Mouse (Mus musculus) cerebellum, postnatal 10 days (tissue): ENCODE measurements around the gene Mrpl20.

Experiments
- DNase-seq, 2 experiments: peaks; one replicate each; pipeline ENCODE4 v3.0.0; 2021; ENCODE audit warnings: mixed read lengths in 2 of 2

Gene Mrpl20

GRCm38 (mm10) chr4:155833234-155833633 lies 30.6 kb downstream of the Mrpl20 start:
- no peak for DNase-seq

DNA sequence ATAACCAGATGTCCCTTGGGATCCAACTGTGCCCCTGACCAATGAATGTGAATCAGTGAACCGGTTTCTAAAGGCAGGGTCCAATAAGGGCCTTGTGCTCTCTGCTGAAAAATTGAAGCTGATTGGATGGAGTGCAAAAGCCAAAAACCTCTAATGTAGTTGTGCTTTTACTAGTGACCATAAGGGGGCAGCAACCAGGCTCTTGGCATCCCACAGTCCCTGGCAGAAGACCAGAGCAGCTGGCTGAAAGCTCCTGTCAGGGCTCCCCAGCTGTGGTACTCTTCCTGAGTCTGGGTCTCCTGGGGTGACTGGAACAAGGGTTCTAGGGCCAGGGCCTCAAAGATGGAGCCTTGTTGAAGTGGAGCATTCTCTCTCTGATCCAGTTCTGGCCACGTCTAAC lies 31.2 kb downstream of the Mrpl20 start:
- DNase-seq, result peak; percentile 87 to 93

DNA sequence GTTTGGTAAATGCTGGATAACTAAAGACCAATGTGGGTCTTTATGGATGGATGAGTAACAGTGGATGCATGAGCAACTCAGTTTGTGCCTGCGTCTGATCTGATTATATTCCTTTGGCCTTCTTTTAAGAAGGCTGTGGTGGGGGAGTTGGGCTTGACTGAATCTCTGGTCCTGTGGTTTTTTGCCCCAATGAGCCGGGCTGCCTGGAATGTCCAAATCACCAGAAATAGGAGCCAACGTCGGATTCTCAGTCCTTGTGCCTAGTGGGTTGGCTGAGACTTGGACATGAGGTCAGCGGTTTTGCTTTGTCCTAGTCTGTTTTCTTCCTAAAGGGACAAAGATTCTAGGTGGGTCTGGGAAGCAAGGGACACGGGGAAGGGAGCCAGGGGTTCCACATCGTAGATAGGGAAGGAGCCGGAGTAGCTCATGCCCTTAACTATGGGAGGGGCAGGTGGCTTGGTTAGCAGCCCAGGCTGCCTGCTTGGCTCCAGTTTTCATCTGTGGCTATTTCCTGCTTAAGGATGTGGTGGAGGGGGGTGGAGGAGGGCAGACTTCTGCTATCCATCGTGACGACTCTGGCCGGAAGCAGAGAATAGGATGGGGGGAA lies 34.8 kb downstream of the Mrpl20 start:
- no peak for DNase-seq

- DNase-seq, result no peak
Observed at GRCm38 (mm10) chr4:155838187-155839153, 35.8 kb downstream of the Mrpl20 start.

- peak; percentile 48 to 65 for DNase-seq
Observed at GRCm38 (mm10) chr4:155839483-155839910, 36.8 kb downstream of the Mrpl20 start, which contains the start of gene Mxra8. Gene Mxra8 (plus strand): TSS chr4:155839680.

DNA sequence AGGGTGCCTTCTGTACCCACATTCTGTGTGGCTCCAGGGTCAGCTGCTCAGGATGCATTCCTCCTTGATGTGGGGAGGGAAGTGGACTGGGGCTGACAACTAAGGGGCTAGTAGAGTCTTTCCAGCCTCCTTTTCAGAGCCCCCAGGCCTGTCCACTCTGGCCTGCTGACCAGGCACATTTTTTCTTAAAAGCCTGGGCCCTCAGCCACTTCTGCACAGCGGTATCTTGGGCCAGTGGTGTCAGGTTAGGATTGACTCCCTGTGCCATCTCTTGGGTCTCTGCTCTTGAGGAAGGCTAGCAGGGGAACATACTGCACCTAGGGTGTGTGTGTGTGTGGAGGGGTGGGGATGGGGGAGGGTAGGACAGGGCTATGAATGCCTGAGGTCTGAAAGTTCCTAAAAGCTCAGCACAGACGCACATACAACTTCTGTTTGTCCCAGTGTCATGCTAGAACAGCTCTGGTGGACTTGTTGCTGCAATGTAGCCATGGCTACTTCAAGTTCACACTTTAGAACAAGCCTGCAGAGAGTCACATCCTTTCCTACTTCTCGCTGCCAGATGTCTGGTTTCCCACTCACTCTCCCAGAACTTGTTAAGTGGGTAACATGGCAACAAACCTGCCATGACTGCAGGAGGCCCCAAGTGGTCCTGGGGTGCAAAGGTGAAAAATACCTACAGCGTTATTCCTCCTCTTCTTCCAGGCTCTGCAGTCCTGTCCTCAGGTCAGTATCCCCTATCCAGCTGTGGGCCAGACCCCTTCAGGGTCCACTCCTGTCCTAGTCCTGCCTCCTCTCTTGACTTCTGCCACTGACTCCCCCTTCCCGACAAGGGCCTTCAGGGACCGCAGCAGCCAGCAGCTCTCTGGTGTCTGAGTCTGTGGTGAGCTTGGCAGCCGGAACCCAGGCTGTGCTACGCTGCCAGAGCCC lies 37.7 kb downstream of the Mrpl20 start:
- no peak for DNase-seq

- DNase-seq, result peak; percentile 54 to 55
Observed at GRCm38 (mm10) chr4:155841003-155841454, 38.4 kb downstream of the Mrpl20 start.

GRCm38 (mm10) chr4:155841651-155842270 lies 39.1 kb downstream of the Mrpl20 start:
- DNase-seq, result peak; percentile 47 to 68

DNA sequence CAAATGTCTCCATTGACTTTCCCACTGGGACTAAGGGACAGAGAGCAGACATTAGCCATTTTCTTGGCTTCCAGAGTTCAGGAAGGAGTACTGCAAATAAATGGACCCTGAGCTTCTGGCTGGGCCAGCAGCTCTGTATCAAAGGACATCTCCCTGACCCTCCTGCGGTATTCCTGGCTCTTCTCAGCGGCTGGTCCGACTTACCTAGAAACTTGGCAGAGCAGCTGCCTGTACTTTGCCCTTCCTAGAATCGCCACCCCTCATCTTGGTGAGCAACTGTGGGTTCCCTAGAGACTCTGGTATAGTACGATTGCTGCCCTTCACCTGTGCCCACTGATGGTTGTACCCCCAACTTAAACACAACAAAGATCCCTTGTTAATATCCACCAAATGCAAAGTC lies 40.6 kb downstream of the Mrpl20 start:
- no peak for DNase-seq

DNA sequence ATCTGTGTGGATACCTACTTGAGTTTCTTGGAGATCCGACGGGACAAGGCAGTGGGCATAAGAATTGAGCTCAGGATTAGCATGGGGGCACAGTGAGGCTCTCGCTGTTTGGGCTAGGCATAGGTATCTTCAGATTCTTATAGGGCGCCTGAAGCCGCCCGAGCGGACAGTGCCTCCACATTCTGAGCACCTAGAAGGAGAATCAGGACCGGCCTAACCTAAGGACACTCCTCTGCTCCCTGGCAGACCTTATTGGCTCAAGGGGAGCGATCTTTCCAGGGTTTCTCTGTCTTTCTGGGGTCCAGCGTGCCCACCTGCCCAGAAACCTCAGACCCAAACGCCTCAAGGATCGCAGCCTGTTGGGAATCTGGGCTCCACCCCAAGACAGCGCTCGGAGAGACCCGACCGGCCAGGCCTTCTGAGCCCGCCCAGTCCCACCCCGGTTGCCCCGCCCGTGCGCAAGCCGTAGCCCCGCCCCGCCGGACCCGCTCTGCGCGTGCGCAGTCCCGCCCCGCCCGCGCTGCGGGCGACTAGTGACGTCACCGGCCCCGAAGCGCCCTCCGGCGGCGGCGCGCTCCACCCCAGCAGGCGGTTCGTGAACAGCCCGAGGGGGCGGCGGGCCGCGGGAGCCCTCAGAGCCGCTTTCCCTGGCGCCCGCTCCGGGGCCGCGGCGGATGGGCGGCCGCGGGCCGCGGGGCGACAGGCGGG lies 44.3 kb downstream of the Mrpl20 start, which contains the start of gene Dvl1:
TSS of gene Dvl1 (plus strand) at position 532 of the 708 bp plus-strand sequence.
- DNase-seq, result peak; percentile 98

DNA sequence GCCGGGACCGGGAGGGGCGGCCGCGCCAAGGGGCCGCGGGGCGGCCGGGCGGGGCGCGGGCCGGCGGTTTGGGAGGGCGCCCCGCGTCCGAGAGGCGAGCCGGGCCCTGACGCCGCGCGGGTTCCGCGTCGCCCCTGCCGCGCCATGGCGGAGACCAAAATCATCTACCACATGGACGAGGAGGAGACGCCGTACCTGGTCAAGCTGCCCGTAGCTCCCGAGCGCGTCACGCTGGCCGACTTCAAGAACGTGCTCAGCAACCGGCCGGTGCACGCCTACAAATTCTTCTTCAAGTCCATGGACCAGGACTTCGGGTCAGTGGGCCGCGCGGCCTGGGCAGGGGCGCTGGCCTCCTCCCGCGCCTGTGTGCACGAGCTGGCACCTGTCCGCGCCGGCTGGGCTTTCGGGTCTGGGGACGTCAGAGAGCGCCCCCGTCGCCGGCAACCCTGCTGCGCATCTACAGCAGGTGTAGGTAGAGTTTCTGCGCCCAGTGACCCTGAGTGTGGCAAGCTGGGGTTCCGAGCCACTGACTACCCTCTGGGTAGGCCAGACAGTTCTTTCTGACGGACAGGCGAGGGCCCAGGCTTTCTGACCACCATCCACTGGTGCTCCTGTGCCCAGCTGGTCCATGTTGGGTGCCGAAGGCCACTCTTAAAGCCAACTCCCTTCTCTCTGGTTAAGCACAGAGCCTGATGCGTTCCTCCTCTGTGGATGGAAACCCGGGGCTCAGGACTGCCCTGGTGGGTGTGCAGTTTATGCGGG lies 45.1 kb downstream of the Mrpl20 start:
- peak; percentile 71 to 74 for DNase-seq

GRCm38 (mm10) chr4:155848434-155849095 lies 45.9 kb downstream of the Mrpl20 start:
- no peak for DNase-seq

DNA sequence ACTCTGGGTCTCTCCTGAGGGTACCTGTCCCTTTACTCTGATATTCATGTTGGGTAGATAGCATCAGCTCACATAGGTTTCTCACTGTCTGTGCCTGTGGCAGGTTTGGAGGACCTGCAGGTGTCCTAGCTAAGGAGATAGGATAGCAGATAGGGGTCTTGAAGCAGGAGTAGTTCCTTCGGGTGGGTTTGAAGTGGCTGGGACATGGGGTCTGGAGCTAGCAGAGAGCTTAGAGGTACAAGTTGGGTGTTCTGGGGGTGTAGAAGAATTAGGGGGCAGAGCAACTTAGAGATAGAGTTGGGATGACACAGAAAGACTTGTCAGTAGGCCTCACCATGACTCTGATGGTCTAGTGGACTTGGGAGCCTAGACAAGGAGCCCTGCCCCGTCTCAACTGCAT lies 46.7 kb downstream of the Mrpl20 start:
- DNase-seq, result no peak

DNA sequence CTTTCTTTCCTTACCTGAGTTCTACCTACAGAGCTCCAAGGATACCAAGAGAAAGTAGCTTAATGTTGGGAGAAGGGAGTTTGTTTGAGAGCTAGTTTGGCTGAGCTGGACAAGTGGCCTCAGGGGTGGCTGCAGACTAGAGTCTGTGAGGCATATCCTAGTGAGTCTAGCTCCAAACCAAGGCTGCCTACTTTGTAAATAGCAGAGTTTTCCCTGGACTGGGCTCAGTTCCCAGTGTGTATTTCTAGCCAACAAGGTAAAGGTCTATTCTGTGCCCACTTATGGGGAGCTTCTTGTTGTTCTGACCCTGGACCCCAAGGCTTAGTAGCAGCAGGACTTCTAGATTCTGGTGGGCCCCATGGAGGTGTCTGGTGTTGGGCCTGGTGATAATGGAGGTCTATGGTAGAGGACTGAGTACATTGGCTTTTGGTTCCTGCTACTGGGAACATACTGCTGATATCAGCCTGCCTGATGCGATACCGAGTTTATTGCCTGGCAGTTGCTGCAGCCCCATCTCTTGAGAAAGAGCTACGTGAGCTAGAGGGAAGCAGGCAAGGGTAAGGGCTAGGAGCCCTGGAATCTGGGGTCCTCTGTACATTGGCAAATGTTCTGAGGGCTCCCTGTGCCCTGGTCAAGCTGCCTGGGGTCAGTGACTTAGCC lies 47.2 kb downstream of the Mrpl20 start:
- no peak for DNase-seq

- DNase-seq, result no peak
Observed at GRCm38 (mm10) chr4:155851368-155851767, 48.7 kb downstream of the Mrpl20 start.

DNA sequence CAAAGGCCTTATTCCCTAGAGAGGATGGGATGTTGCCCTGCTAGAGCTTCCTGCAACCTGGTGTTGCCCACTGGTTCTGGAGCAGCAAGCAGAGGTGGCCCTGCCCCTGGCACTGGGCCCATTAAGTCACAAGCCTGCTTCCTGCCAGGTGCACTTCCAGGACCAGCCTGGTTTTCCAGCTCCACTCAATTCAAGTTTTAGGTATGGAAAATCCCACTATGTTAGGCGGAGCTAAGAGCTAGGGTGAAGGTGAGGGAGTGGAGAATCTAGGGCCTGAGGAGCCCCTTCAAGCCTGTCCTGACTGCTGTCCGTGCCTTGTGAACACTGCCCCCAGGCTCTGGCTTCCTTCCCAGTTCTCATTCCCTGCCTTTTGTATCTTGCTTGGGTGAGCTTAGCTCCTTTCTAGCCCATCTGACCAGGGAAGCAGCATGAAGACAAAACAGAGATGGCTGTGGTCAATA lies 49.3 kb downstream of the Mrpl20 start:
- peak; percentile 81 to 82 for DNase-seq

DNA sequence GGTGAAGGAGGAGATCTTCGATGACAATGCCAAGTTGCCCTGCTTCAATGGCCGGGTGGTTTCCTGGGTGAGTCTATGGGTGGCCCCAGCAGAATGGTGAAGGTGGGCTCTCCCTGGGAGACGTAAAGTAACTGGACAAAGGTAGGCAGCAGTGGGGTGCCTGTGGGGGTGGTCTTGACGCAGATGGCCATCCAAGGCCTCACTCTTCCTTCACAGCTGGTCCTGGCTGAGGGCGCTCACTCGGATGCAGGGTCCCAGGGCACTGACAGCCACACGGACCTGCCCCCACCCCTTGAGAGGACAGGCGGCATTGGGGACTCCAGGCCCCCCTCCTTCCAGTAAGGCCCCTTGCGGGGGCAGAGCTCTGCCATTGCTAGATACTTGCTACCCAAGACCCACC lies 50.7 kb downstream of the Mrpl20 start:
- DNase-seq, result no peak

DNA sequence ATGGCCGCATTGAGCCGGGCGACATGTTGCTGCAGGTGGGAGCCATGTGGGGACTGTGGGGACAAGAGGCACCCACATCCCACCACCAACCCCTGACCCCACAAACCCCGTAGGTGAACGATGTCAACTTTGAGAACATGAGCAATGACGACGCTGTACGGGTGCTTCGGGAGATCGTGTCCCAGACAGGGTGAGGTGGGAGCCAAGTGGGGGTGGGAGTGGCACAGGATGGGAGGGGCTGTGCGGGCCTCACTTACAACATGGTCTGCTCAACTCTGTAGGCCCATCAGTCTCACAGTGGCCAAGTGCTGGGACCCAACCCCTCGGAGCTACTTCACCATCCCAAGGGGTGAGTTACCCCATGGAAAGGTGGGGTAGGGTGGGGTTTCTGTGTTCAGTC lies 52.3 kb downstream of the Mrpl20 start:
- no peak for DNase-seq

DNA sequence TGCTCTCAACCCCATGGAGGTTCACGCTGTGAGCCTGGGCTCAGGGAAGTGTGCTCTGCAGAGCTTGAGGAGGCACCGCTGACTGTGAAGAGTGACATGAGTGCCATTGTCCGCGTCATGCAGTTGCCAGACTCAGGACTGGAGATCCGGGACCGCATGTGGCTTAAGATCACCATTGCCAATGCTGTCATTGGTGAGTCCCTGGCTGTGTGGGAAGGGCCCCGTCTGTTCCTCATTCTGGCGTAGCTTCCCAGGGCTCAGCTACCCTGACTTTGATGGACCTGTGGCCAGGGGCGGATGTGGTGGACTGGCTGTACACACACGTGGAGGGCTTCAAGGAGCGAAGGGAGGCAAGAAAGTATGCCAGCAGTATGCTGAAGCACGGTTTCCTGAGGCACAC lies 53.4 kb downstream of the Mrpl20 start:
- DNase-seq, result peak in 1 of 2 experiments; percentile 10
